Mouse (Mus musculus) small intestine, adult 2 months (tissue): ENCODE results near the gene Map4k5.
A peak's percentile ranks its signal among the peaks of the same experiment; 100 is the strongest.

Experiments used
- CTCF ChIP-seq: fragments of 200-500 bp; IDR thresholded peaks from 2 replicates; pipeline ENCODE4 v1.5.1; 2012; ENCODE audit warnings: low read depth, mild to moderate bottlenecking, control low read depth, inconsistent platforms, low read length, moderate library complexity, mixed read lengths; ENCODE audit not compliant: insufficient replicate concordance, insufficient read length; ENCODE audit errors: extremely low read depth
- POLR2A ChIP-seq: fragments of 200-500 bp; IDR thresholded peaks from 2 replicates; pipeline ENCODE4 v1.6.1; 2012; ENCODE audit warnings: low read depth, mild to moderate bottlenecking, control low read depth, inconsistent platforms, low read length, moderate library complexity

GRCm38 (mm10) chr12:69893927-69894326 lies 927 bp upstream of the Map4k5 start:
- TF ChIP-seq POLR2A: no peak
- peak; percentile 34; the same call in 1 of the 2 replicates for TF ChIP-seq CTCF
